Mouse (Mus musculus) forebrain, embryonic 14.5 days (tissue): ENCODE data around the gene Rasd1. TPM values are rescaled to one million over a fixed set of nuclear protein-coding genes. Genes with fewer than 3 reads are reported as not detected.

ENCODE experiments used
- ATAC-seq: fragments of 200-750 bp; cut with Nextera tagmentation; 2 replicates; pipeline ENCODE4 v1.8.0; 2017; ENCODE audit warnings: mild to moderate bottlenecking, moderate library complexity
- DNase-seq: peaks from one replicate; pipeline ENCODE4 v3.0.0-alpha.2; 2015; ENCODE audit warnings: low spot score
- H3K27ac ChIP-seq: fragments of 300-500 bp; sonication (generic); 2 replicates; pipeline ENCODE4 v1.5.1; 2014; ENCODE audit warnings: low read depth, mild to moderate bottlenecking, control low read depth, low read length, moderate library complexity
- H3K27me3 ChIP-seq: fragments of 300-500 bp; sonication (generic); replicated peaks from 2 replicates; pipeline ENCODE4 v1.6.1; 2014; ENCODE audit warnings: low read length, control low read depth, mixed read lengths; ENCODE audit not compliant: control insufficient read depth, insufficient read depth
- H3K36me3 ChIP-seq: fragments of 300-500 bp; sonication (generic); 2 replicates; pipeline ENCODE4 v1.6.1; 2014; ENCODE audit warnings: low read length, control low read depth; ENCODE audit not compliant: control insufficient read depth, insufficient read depth
- H3K4me1 ChIP-seq: fragments of 300-500 bp; sonication (generic); 2 replicates; pipeline ENCODE4 v1.6.1; 2014; ENCODE audit warnings: antibody characterized with exemption, low read length, control low read depth; ENCODE audit not compliant: control insufficient read depth, insufficient read depth
- H3K4me2 ChIP-seq: fragments of 300-500 bp; sonication (generic); 2 replicates; pipeline ENCODE4 v1.6.1; 2014; ENCODE audit warnings: mild to moderate bottlenecking, control low read depth, low read length
- H3K4me3 ChIP-seq: fragments of 300-500 bp; sonication (generic); 2 replicates; pipeline ENCODE4 v1.5.1; 2014; ENCODE audit warnings: low read depth, low read length, control low read depth
- H3K9ac ChIP-seq: fragments of 300-500 bp; sonication (generic); 2 replicates; pipeline ENCODE4 v1.6.1; 2014; ENCODE audit warnings: mild to moderate bottlenecking, low read length, control low read depth, moderate library complexity
- H3K9me3 ChIP-seq: fragments of 300-500 bp; sonication (generic); replicated peaks from 2 replicates; pipeline ENCODE4 v1.6.1; 2016; ENCODE audit warnings: low read length, control low read depth, mixed read lengths; ENCODE audit not compliant: control insufficient read depth
- WGBS: fragments of 180-500 bp; shearing (Covaris S2); extraction: QIAGEN DNeasy Blood & Tissue Kit; methylation state at CpG from one replicate; pipeline ENCODE4 v1.1.7; 2014; 5-methylcytosine and 5-hydroxymethylcytosine counted together
- polyA plus RNA-seq: library from polyadenylated mRNA; unstranded; fragments of >200 nt; fragmentation: Nextera tagmentation; extraction: Ambion mirVana; gene quantifications from 2 replicates; pipeline ENCODE4 v1.2.1, GENCODE M21; 2014

Rasd1 gene
- polyA plus RNA-seq, 1 experiment from 2014 or later, result 0.66 TPM

DNA sequence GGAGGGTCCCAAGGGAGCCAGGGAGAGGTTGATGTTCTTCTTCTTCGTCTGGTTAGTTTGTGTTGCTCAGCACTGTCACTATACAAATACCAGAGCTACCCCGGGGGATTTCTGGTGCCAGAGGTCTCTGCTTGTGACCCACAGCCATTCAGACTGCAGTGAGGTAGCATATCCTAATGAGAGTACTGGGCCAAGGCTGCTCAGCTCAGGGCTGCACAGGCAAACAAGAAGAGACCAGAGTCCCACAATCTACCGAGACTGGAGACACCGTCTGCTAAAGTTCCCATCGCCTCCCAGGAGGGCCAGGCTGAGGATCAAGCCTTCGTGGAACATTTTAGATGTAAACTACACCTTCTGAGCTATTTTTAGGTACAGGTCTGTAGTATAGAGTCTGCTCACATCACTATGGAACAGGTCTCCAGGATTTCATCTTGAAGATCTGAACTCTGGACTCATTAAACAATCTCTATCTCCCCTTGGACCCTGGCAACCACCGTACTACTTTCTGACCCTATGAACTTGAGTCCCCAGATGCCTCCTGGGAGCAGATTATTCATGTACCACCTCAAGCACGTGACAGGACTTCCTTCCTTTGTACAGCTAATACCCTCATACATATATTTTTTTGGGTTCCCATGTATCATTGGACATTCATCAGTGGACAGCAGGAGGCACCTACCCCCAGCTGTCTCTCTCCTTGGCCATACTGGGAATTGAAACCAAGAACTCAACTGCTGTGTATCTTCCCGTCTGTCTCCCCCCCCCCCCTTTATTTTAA lies 32.0 kb downstream of the Rasd1 start:
- DNase-seq, result no peak
- Histone ChIP-seq H3K27me3 (no peaks in the 10 kb centered on the region), H3K9me3 (no peaks in the 10 kb centered on the region), H3K4me2 (no peak overlapping the region), H3K36me3 (no peaks in the 10 kb centered on the region), H3K4me3 (no peak overlapping the region), H3K27ac (no peak overlapping the region), H3K4me1 (no peaks in the 10 kb centered on the region), H3K9ac (no peak overlapping the region)
- 69% methylated on average over 9 of the region's 9 CpGs for WGBS
- ATAC-seq, result no peak

DNA sequence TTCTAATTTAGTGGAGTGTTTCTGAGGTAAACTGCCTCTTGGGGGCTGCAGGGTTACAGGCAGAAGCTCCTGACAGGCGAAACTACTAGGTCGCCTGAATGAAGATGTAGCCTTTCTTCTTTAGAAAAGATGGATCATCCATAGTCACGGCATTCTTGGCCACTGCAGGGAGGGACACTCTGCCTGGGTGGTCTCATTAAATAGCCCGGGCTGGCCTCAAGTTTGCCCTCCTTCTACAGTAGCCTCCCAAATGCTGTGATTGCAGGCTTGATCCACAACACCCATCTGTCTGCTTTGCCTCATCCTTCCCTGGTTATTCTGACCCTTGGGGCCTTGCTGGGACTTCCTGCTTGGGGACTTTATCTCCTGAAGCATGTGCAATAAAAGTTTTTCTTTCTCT lies 34.7 kb downstream of the Rasd1 start:
- no peaks in the 10 kb centered on the region for H3K4me1 ChIP-seq
- ATAC-seq (no peak), DNase-seq (no peak)
- no peak overlapping the region for H3K27ac ChIP-seq
- no peak overlapping the region for H3K4me3 ChIP-seq
- no peak overlapping the region for H3K9ac ChIP-seq
- H3K4me2 ChIP-seq, result no peak overlapping the region
- no peaks in the 10 kb centered on the region for H3K36me3 ChIP-seq
- 50% methylated on average over 4 of the region's 4 CpGs for WGBS
- no peaks in the 10 kb centered on the region for H3K9me3 ChIP-seq
- H3K27me3 ChIP-seq, result no peaks in the 10 kb centered on the region

DNA sequence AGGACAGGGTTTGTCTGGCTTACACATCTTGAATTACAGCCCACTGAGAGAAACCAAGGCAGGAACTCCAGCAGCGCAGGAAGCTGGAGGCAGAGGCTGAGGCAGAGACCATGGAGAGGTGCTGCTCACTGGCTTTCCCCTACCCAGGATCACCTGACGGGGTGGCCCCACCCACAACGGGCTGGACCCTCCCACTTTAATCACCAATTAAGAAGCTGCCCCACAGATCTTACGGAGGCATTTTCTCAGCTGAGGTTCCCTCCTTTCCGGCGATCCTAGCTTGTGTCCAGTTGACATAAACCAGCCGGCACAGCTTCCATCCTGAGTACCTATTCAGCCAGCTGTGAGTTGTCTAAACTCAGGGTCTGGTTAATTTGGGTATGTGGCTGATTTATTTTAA lies 43.5 kb downstream of the Rasd1 start:
- Histone ChIP-seq H3K27me3 (no peaks in the 10 kb centered on the region), H3K9me3 (no peaks in the 10 kb centered on the region), H3K27ac (no peak overlapping the region), H3K4me1 (no peaks in the 10 kb centered on the region), H3K4me2 (no peak overlapping the region), H3K9ac (no peak overlapping the region), H3K36me3 (no peaks in the 10 kb centered on the region), H3K4me3 (no peak overlapping the region)
- WGBS, result 10% methylated on average over 7 of the region's 7 CpGs
- ATAC-seq, result no peak
- DNase-seq, result no peak

DNA sequence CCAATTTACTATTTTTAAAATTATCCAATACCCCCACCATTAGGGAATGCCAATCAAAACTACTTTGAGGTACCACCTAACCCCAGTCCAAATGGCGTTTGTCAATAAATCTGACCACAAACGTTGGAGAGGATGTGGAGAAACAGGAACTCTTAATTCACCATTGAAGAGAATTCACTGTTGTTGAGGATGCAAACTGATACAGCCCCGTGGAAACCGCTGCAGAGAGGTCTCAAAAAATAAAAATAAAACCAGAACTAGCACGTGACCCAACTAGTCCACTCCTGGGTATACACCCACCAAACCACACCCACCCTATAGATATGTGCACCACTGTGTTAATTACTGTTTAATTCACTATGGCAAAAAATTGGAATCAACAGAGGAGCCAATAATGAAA lies 44.4 kb downstream of the Rasd1 start:
- no peak for ATAC-seq
- Histone ChIP-seq H3K9ac (no peak overlapping the region), H3K27ac (no peak overlapping the region), H3K27me3 (no peaks in the 10 kb centered on the region), H3K36me3 (no peaks in the 10 kb centered on the region), H3K4me2 (no peak overlapping the region), H3K4me3 (no peak overlapping the region), H3K9me3 (no peaks in the 10 kb centered on the region), H3K4me1 (no peaks in the 10 kb centered on the region)
- 82% methylated on average over 5 of the region's 5 CpGs for WGBS
- no peak for DNase-seq

DNA sequence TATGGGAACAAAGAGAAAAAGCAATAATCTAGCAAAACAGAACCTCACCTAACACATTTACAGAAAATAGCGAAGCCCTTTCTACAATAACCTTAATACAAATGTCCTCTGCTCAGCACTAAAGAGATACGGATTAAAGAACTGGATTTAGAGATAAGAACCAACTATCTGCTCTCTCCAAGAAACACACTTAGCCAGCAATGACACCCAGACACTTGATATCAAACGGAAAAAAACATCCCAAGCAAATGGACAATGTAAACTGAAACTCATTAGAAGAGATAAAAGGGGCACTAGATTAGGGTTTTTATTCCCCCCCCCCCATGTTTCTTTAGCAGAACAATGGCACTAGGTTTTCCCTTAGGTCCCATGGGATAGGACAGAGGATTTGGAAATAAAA lies 45.3 kb downstream of the Rasd1 start:
- H3K9me3 ChIP-seq, result no peaks in the 10 kb centered on the region
- no peaks in the 10 kb centered on the region for H3K4me1 ChIP-seq
- no peak overlapping the region for H3K9ac ChIP-seq
- no peak for ATAC-seq
- no peaks in the 10 kb centered on the region for H3K27me3 ChIP-seq
- 80% methylated on average over 3 of the region's 3 CpGs for WGBS
- no peak for DNase-seq
- H3K4me2 ChIP-seq, result no peak overlapping the region
- H3K4me3 ChIP-seq, result no peak overlapping the region
- H3K36me3 ChIP-seq, result no peaks in the 10 kb centered on the region
- H3K27ac ChIP-seq, result no peak overlapping the region

DNA sequence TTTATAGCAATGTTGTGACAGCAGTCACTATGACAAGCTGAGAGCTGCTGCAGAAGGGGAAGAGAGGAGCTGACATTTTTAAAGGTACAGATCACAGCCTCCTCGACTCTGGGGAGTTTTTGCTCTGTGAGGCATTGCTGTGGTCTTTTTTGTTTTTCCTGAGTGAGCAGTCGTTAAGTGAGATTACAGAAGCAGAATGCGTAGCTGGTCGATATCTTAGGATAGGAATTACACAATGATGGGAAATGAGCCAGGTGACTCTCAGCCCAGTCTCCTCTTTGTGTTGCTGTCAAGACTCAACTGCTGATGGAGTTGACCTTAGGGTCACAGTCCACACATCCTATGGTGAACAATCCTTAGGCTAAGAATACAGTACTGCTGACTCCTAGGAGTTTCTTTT lies 46.7 kb downstream of the Rasd1 start:
- H3K27me3 ChIP-seq, result no peaks in the 10 kb centered on the region
- H3K27ac ChIP-seq, result no peak overlapping the region
- WGBS, result 32% methylated on average over 4 of the region's 4 CpGs
- H3K4me2 ChIP-seq, result no peak overlapping the region
- H3K4me1 ChIP-seq, result no peaks in the 10 kb centered on the region
- ATAC-seq (no peak), DNase-seq (no peak)
- no peak overlapping the region for H3K4me3 ChIP-seq
- H3K9me3 ChIP-seq, result no peaks in the 10 kb centered on the region
- H3K36me3 ChIP-seq, result no peaks in the 10 kb centered on the region
- no peak overlapping the region for H3K9ac ChIP-seq

DNA sequence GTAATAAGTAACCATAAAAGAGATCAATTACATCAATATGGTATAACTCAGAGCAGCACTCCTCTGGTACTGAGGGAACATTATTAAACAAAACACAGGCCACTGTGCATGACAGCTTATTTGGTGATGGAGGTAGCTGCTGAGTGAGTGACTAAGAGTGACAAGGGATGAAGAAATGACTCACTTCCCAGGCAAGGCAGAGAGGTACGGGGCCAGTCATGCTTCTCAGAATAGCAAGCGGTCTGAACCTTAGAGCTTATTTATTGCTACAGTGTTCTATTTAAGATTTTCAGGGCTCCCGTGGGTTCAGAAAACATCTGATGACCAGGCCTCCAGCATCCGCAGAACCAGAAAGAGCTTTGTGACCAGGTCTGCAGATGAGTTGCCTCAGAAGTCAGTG lies 51.0 kb downstream of the Rasd1 start:
- H3K9me3 ChIP-seq, result no peaks in the 10 kb centered on the region
- H3K27me3 ChIP-seq, result no peaks in the 10 kb centered on the region
- no peaks in the 10 kb centered on the region for H3K4me1 ChIP-seq
- WGBS, result 93% methylated on average over 4 of the region's 4 CpGs
- no peak overlapping the region for H3K4me2 ChIP-seq
- H3K9ac ChIP-seq, result no peak overlapping the region
- no peak overlapping the region for H3K27ac ChIP-seq
- DNase-seq (no peak), ATAC-seq (no peak)
- no peaks in the 10 kb centered on the region for H3K36me3 ChIP-seq
- H3K4me3 ChIP-seq, result no peak overlapping the region

Other genes with a start within 250 kb of the Rasd1 start
- gene Pld6, start 177.3 kb downstream of the Rasd1 start, polyA plus RNA-seq, result 1.3 and 1.5 TPM in 2 replicates
- 29.4 and 36.6 TPM in 2 replicates for gene Flcn, start 154.9 kb downstream of the Rasd1 start, polyA plus RNA-seq
- 52.6 and 54.8 TPM in 2 replicates for gene Nt5m, start 125.5 kb downstream of the Rasd1 start, polyA plus RNA-seq
- 232 and 257 TPM in 2 replicates for gene Cops3, start 125.1 kb downstream of the Rasd1 start, polyA plus RNA-seq
- gene Med9, start 16.7 kb downstream of the Rasd1 start, polyA plus RNA-seq, result 35.7 and 35.9 TPM in 2 replicates
- gene Pemt, start 81.5 kb upstream of the Rasd1 start, polyA plus RNA-seq, result 7.3 and 9.4 TPM in 2 replicates
- 26.4 and 28.5 TPM in 2 replicates for gene Rai1, start 140.1 kb upstream of the Rasd1 start, polyA plus RNA-seq